Mouse (Mus musculus): ENCODE measurements at regions not wholly inside any gene's neighbourhood (a gene's known extent, or its start where the extent isn't known, plus 50 kb on each side); places are given as distances from the start of the nearest gene placed in this dataset.

DNA sequence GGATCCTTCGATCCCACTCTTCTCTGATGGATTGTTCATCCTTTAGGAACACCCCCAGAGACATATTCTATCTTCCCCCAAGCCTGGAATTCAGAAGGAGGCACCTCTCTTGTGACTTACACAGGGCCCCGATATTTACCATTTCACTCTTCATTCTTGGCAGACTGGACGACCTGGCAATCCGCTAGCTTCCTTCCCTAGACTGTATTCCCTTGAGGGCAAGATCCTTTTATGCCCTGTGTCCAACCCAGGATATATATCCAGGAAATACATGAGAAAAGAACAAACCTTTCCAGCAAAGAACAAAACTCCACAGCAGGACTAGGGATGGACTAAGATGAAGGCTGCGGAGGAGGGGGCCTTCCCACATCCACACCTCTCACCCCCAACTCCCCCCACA, 56.3 kb upstream of the Tnrc6c start:
- no peak for TF ChIP-seq CTCF (IDR thresholded peaks at IDR 0.05; ENCODE audit: control insufficient read depth, insufficient read depth, low read length)
- TF ChIP-seq POLR2A (IDR thresholded peaks at IDR 0.05; ENCODE audit: borderline replicate concordance, control insufficient read depth, low read depth, low read length) = no peak

Measured in bone marrow, adult 2 months (tissue).